Mouse (Mus musculus) embryonic facial prominence, embryonic 10.5 days (tissue): ENCODE data around the gene Kif6. TPM values are rescaled to one million over a fixed set of nuclear protein-coding genes. Genes with fewer than 3 reads are reported as not detected.

Experiments used
- DNase-seq: peaks from one replicate; pipeline ENCODE4 v3.0.0-alpha.2; 2017; ENCODE audit warnings: low spot score
- H3K27ac ChIP-seq: fragments of 300-500 bp; sonication (generic); replicated peaks from 2 replicates; pipeline ENCODE4 v1.5.1; 2016; ENCODE audit warnings: mild to moderate bottlenecking
- H3K27me3 ChIP-seq: fragments of 300-500 bp; sonication (generic); replicated peaks from 2 replicates; pipeline ENCODE4 v1.6.1; 2016; ENCODE audit warnings: low read depth, mild to moderate bottlenecking; ENCODE audit not compliant: poor library complexity, severe bottlenecking
- H3K36me3 ChIP-seq: fragments of 300-500 bp; sonication (generic); replicated peaks from 2 replicates; pipeline ENCODE4 v1.6.1; 2016; ENCODE audit warnings: mild to moderate bottlenecking, moderate library complexity
- H3K4me1 ChIP-seq: fragments of 300-500 bp; sonication (generic); 2 replicates; pipeline ENCODE4 v1.6.1; 2016
- H3K4me3 ChIP-seq: fragments of 300-500 bp; sonication (generic); 2 replicates; pipeline ENCODE4 v1.5.1; 2016; ENCODE audit warnings: mild to moderate bottlenecking, moderate library complexity
- H3K9me3 ChIP-seq: fragments of 300-500 bp; sonication (generic); 2 replicates; pipeline ENCODE4 v1.6.1; 2016; ENCODE audit warnings: mild to moderate bottlenecking
- WGBS: fragments of 180-500 bp; shearing (Covaris S2); methylation state at CpG from one replicate; pipeline ENCODE4 v1.1.7; 2016; 5-methylcytosine and 5-hydroxymethylcytosine counted together
- polyA plus RNA-seq: library from polyadenylated mRNA; unstranded; fragments of >200 nt; fragmentation: Nextera tagmentation; extraction: Ambion mirVana; gene quantifications from 2 replicates; pipeline ENCODE4 v1.2.1, GENCODE M21; 2016

Gene Kif6
- polyA plus RNA-seq, 1 experiment from 2014 or later: 3.5 TPM

- H3K4me3 ChIP-seq: no peak overlapping the region
- H3K9me3 ChIP-seq: no peaks in the 10 kb centered on the region
- no peaks in the 10 kb centered on the region for H3K36me3 ChIP-seq
- DNase-seq: no peak
- WGBS: 79% methylated on average over 4 of the region's 4 CpGs
- H3K4me1 ChIP-seq: no peaks in the 10 kb centered on the region
- no peak overlapping the region for H3K27ac ChIP-seq
- no peaks in the 10 kb centered on the region for H3K27me3 ChIP-seq
Observed at GRCm38 (mm10) chr17:49923429-49923828, 308.5 kb downstream of the Kif6 start.

DNA sequence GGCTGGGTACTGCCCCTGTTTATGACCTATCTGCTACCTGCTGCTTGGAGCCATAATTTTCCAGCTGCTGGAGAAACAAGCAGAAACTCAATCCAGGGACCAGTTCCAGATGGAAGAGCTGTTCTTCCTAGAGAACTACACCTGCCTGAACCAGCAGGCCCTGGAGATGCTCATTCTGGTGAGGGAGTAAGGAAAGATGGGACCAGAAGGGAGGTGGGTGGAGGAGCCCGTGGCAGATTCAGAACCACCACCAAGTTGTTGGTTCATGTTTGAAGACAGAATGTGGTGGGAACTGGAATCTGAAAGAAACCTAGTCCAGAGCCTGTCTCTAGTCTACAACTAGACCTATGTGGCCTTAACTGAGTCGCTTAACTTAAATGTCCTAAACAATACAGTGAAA is 312.7 kb downstream of the Kif6 start:
- Histone ChIP-seq H3K4me1 (no peaks in the 10 kb centered on the region), H3K27ac (no peak overlapping the region), H3K4me3 (no peak overlapping the region), H3K36me3 (no peaks in the 10 kb centered on the region), H3K27me3 (no peaks in the 10 kb centered on the region), H3K9me3 (no peaks in the 10 kb centered on the region)
- DNase-seq: no peak
- 82% methylated on average over 2 of the region's 2 CpGs for WGBS

DNA sequence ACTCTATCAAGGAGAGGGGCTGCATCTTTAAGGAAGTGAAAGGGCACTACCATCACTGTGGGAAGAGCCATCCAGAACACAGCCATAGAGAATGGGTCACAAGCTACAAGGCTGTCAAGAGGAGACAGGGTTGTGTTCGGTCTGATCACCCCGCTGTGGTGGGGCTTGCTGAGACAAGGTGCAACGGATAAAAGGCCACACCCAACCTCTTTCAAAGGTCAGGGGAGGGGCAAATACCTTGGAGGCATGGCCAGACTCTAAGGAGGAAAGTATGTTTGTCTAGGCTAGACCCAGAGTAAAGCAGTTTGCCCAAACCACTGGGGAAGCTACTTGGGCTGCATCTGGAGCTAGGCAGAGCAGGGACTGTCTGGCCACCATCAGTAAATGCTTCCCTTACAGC is 318.9 kb downstream of the Kif6 start:
- peaks cover 10% of the 10 kb centered on the region; the same call in 1 of the 2 replicates for H3K27me3 ChIP-seq
- no peaks in the 10 kb centered on the region for H3K9me3 ChIP-seq
- H3K4me3 ChIP-seq: no peak overlapping the region
- no peak overlapping the region for H3K27ac ChIP-seq
- H3K4me1 ChIP-seq: peaks cover 8% of the 10 kb centered on the region
- DNase-seq: no peak
- WGBS: 66% methylated on average over 3 of the region's 3 CpGs
- H3K36me3 ChIP-seq: no peaks in the 10 kb centered on the region

- Histone ChIP-seq H3K36me3 (no peaks in the 10 kb centered on the region), H3K9me3 (no peaks in the 10 kb centered on the region), H3K27ac (no peak overlapping the region), H3K27me3 (peaks cover 10% of the 10 kb centered on the region; the same call in 1 of the 2 replicates), H3K4me1 (peaks cover 8% of the 10 kb centered on the region), H3K4me3 (no peak overlapping the region)
- WGBS: 71% methylated on average over 4 of the region's 4 CpGs
- DNase-seq: no peak
Observed at GRCm38 (mm10) chr17:49934586-49934985, 319.6 kb downstream of the Kif6 start.

DNA sequence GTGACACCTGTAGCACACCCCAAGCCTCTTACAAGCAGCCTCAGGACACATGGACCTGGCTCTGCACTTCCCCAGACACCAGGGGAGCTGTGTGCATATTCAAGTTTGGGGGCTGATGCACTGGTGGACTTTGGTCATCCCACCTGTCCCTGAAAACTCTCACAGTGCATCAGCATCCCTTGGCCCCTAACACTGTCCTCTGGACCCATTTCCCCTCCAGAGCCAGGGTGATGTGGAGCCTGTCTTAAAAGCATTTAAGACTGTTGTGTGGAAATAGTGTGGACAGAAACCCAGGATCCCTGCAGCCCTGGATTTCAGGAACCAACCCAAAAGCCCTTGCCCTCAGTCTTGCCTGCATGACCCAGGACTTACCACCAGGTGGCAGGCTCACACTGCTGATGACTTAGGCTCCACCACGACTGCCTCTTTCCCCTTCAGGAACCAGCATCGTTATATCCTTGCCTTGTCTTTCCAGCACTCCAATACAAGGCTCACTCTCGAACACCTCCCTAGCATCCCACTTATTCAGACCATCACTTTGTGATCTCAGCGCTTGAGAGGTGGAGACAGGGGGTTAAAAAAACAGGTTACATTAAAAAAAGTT is 320.8 kb downstream of the Kif6 start:
- 1% methylated on average over 4 of the region's 4 CpGs for WGBS
- peak; percentile 80 for DNase-seq
- no peak overlapping the region; the same call in 1 of the 2 replicates for H3K27ac ChIP-seq

DNA sequence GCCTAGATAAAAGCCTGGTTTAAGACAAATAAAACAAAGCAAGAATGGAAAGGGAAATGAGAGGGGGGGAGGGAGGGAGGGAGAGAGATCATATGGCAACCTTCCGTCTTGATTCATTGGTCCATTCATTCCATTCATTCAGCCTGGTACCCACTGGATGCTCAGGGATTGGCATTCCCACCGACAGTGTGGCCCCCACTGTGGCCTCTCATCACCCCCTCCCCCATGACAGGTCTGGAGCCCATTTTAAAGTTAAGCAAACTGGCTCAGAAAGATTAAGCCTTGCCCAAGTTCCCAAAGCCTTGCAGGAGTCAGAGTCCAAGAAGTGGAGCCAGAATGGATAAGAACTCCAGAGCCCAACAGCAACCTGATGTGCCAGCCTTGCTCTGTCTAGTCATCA is 321.3 kb downstream of the Kif6 start:
- WGBS: 18% methylated on average over 2 of the region's 2 CpGs
- no peak overlapping the region; the same call in 1 of the 2 replicates for H3K27ac ChIP-seq
- no peak for DNase-seq
- H3K4me3 ChIP-seq: no peak overlapping the region
- peaks cover 8% of the 10 kb centered on the region for H3K4me1 ChIP-seq
- H3K27me3 ChIP-seq: peaks cover 10% of the 10 kb centered on the region; the same call in 1 of the 2 replicates
- no peaks in the 10 kb centered on the region for H3K9me3 ChIP-seq
- H3K36me3 ChIP-seq: no peaks in the 10 kb centered on the region

More for the DNA sequence above, 320.8 kb downstream of the Kif6 start:
- H3K27me3 ChIP-seq: peaks cover 10% of the 10 kb centered on the region; the same call in 1 of the 2 replicates
- no peaks in the 10 kb centered on the region for H3K9me3 ChIP-seq
- H3K36me3 ChIP-seq: no peaks in the 10 kb centered on the region
- H3K4me1 ChIP-seq: peaks cover 8% of the 10 kb centered on the region
- H3K4me3 ChIP-seq: no peak overlapping the region

GRCm38 (mm10) chr17:49939146-49939545 is 324.2 kb downstream of the Kif6 start:
- 76% methylated on average over 7 of the region's 7 CpGs for WGBS
- Histone ChIP-seq H3K27ac (no peak overlapping the region), H3K4me3 (no peak overlapping the region), H3K36me3 (no peaks in the 10 kb centered on the region), H3K27me3 (peaks cover 10% of the 10 kb centered on the region; the same call in 1 of the 2 replicates), H3K9me3 (no peaks in the 10 kb centered on the region), H3K4me1 (peaks cover 8% of the 10 kb centered on the region)
- DNase-seq: no peak

GRCm38 (mm10) chr17:49942674-49943073 is 327.7 kb downstream of the Kif6 start:
- H3K9me3 ChIP-seq: no peaks in the 10 kb centered on the region
- 69% methylated on average over 6 of the region's 6 CpGs for WGBS
- DNase-seq: peak; percentile 36
- no peaks in the 10 kb centered on the region for H3K36me3 ChIP-seq
- no peaks in the 10 kb centered on the region for H3K27me3 ChIP-seq
- H3K27ac ChIP-seq: no peak overlapping the region
- no peaks in the 10 kb centered on the region for H3K4me1 ChIP-seq
- H3K4me3 ChIP-seq: no peak overlapping the region

GRCm38 (mm10) chr17:49951491-49951855 is 336.5 kb downstream of the Kif6 start:
- Histone ChIP-seq H3K4me3 (peak overlapping the region; percentile 30; the same call in 1 of the 2 replicates), H3K36me3 (no peaks in the 10 kb centered on the region), H3K9me3 (no peaks in the 10 kb centered on the region), H3K27ac (peak overlapping the region; percentile 72; the same call in 1 of the 2 replicates), H3K27me3 (0 out of 2 replicates have a peak, but pooled peaks cover 4% of the 10 kb centered on the region), H3K4me1 (peaks cover 6% of the 10 kb centered on the region)
- peak; percentile 73 for DNase-seq
- WGBS: 9% methylated on average over 7 of the region's 7 CpGs

DNA sequence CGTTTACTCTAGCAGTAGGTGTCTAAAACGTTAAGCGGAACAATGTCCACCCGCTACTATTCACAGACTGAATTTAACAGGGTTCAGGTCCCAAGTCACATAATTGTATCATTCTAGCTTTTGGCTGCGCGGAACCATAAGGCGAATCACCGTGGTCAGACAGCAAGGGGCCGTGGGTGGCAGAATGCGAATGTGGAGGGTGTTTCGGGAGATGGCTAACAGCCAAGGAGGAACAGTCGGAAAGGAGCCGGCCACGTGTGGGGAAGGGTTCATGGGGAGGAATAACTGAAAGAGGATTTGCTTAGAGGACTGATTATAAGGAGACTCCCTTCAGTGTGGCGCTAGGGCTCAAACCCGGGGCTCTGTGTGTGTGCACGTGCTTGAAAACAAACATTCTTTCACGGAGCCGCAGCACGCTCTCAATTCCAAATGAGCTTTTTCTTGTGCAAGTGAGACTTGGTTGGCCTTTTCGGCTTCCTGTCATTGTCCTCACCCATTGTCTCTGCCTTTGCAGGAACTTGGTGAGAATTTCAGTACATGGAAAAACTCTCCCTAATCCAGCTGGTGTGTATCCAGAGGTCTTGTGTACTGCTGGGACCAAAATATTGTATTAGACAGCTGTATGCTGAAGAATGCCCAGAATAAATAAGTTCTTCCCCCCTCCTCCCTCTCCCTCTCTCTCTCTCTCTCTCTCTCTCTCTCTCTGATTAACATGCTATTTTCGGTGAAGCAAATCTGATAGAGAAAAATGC is 337.1 kb downstream of the Kif6 start:
- H3K36me3 ChIP-seq: no peaks in the 10 kb centered on the region
- H3K27ac ChIP-seq: peak overlapping the region; percentile 72; the same call in 1 of the 2 replicates
- peak overlapping the region; percentile 30; the same call in 1 of the 2 replicates for H3K4me3 ChIP-seq
- H3K9me3 ChIP-seq: no peaks in the 10 kb centered on the region
- 49% methylated on average over 22 of the region's 22 CpGs for WGBS
- H3K27me3 ChIP-seq: 0 out of 2 replicates have a peak, but pooled peaks cover 4% of the 10 kb centered on the region
- peaks cover 6% of the 10 kb centered on the region for H3K4me1 ChIP-seq
- DNase-seq: peak; percentile 26

- no peak overlapping the region for H3K4me3 ChIP-seq
- H3K4me1 ChIP-seq: no peaks in the 10 kb centered on the region
- H3K27me3 ChIP-seq: no peaks in the 10 kb centered on the region
- H3K36me3 ChIP-seq: no peaks in the 10 kb centered on the region
- no peaks in the 10 kb centered on the region for H3K9me3 ChIP-seq
- H3K27ac ChIP-seq: no peak overlapping the region
- DNase-seq: no peak
Observed at GRCm38 (mm10) chr17:49959021-49959420, 344.1 kb downstream of the Kif6 start.
